Mouse (Mus musculus): Measurements from ENCODE around the gene Palld. TPM values are rescaled to one million over a fixed set of nuclear protein-coding genes. Genes with fewer than 3 reads are reported as not detected.

Gene Palld
- polyA plus RNA-seq, 1 experiment from 2014 or later, result 83.1 TPM

GRCm38 (mm10) chr8:61651955-61652354 lies 250.5 kb downstream of the Palld start:
- Histone ChIP-seq H3K27ac (ENCODE audit: low read length) (no peak overlapping the region), H3K36me3 (ENCODE audit: control insufficient read depth, insufficient read depth, low read length) (no peaks in the 10 kb centered on the region), H3K4me2 (ENCODE audit: low read depth, low read length) (no peak overlapping the region), H3K4me3 (replicated peaks; ENCODE audit: low read length) (no peak overlapping the region), H3K4me1 (ENCODE audit: control insufficient read depth, insufficient read depth, low read length) (peaks cover 4% of the 10 kb centered on the region; the same call in 1 of the 2 replicates), H3K9me3 (replicated peaks; ENCODE audit: control insufficient read depth, low read length) (no peaks in the 10 kb centered on the region), H3K27me3 (ENCODE audit: control insufficient read depth, insufficient read depth, low read length) (no peaks in the 10 kb centered on the region), H3K9ac (ENCODE audit: low read length) (no peak overlapping the region)
- 41% methylated on average over 6 of the region's 6 CpGs for WGBS
- ATAC-seq (ENCODE audit: insufficient read depth, low FRiP score), result no peak; the same call in 1 of the 2 replicates

DNA sequence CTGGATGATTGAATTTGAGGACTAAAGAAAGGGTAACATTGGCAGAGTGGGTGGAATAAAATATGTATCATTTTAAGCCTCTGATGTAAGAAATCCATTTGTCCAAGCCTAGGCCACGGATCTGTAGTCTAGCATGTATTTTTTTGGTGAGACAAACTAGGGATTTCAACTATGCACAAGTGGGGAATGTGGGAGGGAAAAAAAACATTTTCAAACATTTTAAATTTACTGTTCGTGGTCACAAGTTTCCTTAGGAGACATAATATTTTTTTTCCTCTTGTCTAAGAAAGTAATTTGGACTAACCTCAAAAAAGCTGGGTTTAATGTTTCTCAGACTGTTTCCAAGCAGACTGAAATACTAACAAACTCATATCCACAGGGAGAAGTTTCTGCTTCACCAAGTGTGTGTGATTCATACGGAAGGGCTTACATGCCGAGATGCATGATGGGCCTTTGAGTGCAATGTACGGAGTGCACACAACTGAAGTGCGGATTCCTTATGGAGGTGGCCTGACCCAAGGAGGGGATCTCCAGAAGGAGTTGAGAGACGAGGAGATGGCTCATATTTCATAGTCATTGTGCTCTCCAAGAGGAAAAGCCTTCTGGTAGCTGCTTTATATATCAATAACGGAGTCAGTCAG lies 256.2 kb downstream of the Palld start:
- WGBS, result 58% methylated on average over 8 of the region's 8 CpGs
- no peaks in the 10 kb centered on the region for H3K9me3 ChIP-seq (replicated peaks; ENCODE audit: control insufficient read depth, low read length)
- no peaks in the 10 kb centered on the region for H3K36me3 ChIP-seq (ENCODE audit: control insufficient read depth, insufficient read depth, low read length)
- H3K4me1 ChIP-seq (ENCODE audit: control insufficient read depth, insufficient read depth, low read length), result 0 out of 2 replicates have a peak, but pooled peaks cover 4% of the 10 kb centered on the region
- H3K27me3 ChIP-seq (ENCODE audit: control insufficient read depth, insufficient read depth, low read length), result no peaks in the 10 kb centered on the region
- 0 out of 2 replicates have a peak overlapping the region, but pooled peaks have one; percentile 26 for H3K9ac ChIP-seq (ENCODE audit: low read length)
- H3K4me3 ChIP-seq (replicated peaks; ENCODE audit: low read length), result no peak overlapping the region
- no peak overlapping the region for H3K4me2 ChIP-seq (ENCODE audit: low read depth, low read length)
- peak; percentile 47; the same call in 1 of the 2 replicates for ATAC-seq (ENCODE audit: insufficient read depth, low FRiP score)
- H3K27ac ChIP-seq (ENCODE audit: low read length), result no peak overlapping the region

DNA sequence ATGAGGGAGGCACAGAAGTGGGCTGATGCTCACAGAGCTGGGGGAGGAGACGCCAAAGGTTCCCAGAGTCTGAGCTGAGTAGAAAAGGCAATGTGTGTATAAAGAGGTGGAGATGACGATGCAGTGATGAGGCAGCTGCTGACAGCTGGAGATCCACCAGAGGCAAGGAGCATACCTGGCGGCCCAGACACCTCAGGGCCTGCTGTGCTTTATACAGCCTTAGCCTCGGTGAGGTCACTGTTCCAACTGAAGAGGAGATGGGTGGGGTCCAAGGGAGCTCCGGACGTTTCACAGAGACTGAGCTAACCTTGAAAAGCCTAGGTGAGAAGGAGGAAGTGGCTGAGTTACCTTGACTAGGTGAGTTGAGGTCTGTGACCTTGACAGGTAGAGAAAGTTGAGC lies 256.8 kb downstream of the Palld start:
- Histone ChIP-seq H3K4me2 (ENCODE audit: low read depth, low read length) (no peak overlapping the region), H3K27me3 (ENCODE audit: control insufficient read depth, insufficient read depth, low read length) (no peaks in the 10 kb centered on the region), H3K27ac (ENCODE audit: low read length) (no peak overlapping the region), H3K36me3 (ENCODE audit: control insufficient read depth, insufficient read depth, low read length) (no peaks in the 10 kb centered on the region), H3K9me3 (replicated peaks; ENCODE audit: control insufficient read depth, low read length) (no peaks in the 10 kb centered on the region), H3K4me3 (replicated peaks; ENCODE audit: low read length) (no peak overlapping the region), H3K9ac (ENCODE audit: low read length) (no peak overlapping the region), H3K4me1 (ENCODE audit: control insufficient read depth, insufficient read depth, low read length) (0 out of 2 replicates have a peak, but pooled peaks cover 4% of the 10 kb centered on the region)
- ATAC-seq (ENCODE audit: insufficient read depth, low FRiP score), result no peak
- 71% methylated on average over 6 of the region's 6 CpGs for WGBS

- no peak overlapping the region for H3K4me3 ChIP-seq (replicated peaks; ENCODE audit: low read length)
- no peaks in the 10 kb centered on the region for H3K9me3 ChIP-seq (replicated peaks; ENCODE audit: control insufficient read depth, low read length)
- WGBS, result 57% methylated on average over 3 of the region's 3 CpGs
- no peak overlapping the region for H3K27ac ChIP-seq (ENCODE audit: low read length)
- no peaks in the 10 kb centered on the region for H3K27me3 ChIP-seq (ENCODE audit: control insufficient read depth, insufficient read depth, low read length)
- no peak for ATAC-seq (ENCODE audit: insufficient read depth, low FRiP score)
- H3K4me2 ChIP-seq (ENCODE audit: low read depth, low read length), result no peak overlapping the region
- H3K36me3 ChIP-seq (ENCODE audit: control insufficient read depth, insufficient read depth, low read length), result no peaks in the 10 kb centered on the region
- H3K9ac ChIP-seq (ENCODE audit: low read length), result no peak overlapping the region
- H3K4me1 ChIP-seq (ENCODE audit: control insufficient read depth, insufficient read depth, low read length), result peaks cover 14% of the 10 kb centered on the region; the same call in 1 of the 2 replicates
Observed at GRCm38 (mm10) chr8:61643215-61643614, 259.3 kb downstream of the Palld start.

DNA sequence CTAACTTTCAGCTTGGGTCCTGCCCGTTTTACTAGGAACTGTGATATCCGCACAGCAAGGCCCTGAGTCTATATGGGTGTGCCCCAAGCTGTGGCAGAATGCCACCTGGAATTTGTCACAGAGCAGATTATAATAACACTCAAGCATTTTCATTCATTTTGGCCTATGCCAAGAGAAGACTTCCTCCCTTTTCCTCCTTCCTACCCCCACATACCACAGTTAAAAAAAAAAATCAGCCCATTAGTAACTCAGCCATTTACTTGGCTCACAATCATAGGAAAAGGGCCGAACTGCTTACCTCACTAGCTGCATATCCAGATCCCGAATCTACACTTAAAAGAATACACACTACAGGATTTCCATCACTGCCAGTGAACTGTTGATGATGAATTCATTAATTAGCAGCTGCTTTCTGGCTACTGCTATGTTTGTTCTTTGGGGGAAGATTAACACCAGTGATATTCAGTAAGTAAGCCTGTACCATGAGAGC lies 260.1 kb downstream of the Palld start:
- peaks cover 14% of the 10 kb centered on the region; the same call in 1 of the 2 replicates for H3K4me1 ChIP-seq (ENCODE audit: control insufficient read depth, insufficient read depth, low read length)
- no peaks in the 10 kb centered on the region for H3K36me3 ChIP-seq (ENCODE audit: control insufficient read depth, insufficient read depth, low read length)
- no peak; the same call in 1 of the 2 replicates for ATAC-seq (ENCODE audit: insufficient read depth, low FRiP score)
- no peaks in the 10 kb centered on the region for H3K9me3 ChIP-seq (replicated peaks; ENCODE audit: control insufficient read depth, low read length)
- H3K4me3 ChIP-seq (replicated peaks; ENCODE audit: low read length), result no peak overlapping the region
- 42% methylated on average over 4 of the region's 4 CpGs for WGBS
- H3K9ac ChIP-seq (ENCODE audit: low read length), result no peak overlapping the region
- H3K4me2 ChIP-seq (ENCODE audit: low read depth, low read length), result no peak overlapping the region
- no peaks in the 10 kb centered on the region for H3K27me3 ChIP-seq (ENCODE audit: control insufficient read depth, insufficient read depth, low read length)
- H3K27ac ChIP-seq (ENCODE audit: low read length), result no peak overlapping the region; the same call in 1 of the 2 replicates

DNA sequence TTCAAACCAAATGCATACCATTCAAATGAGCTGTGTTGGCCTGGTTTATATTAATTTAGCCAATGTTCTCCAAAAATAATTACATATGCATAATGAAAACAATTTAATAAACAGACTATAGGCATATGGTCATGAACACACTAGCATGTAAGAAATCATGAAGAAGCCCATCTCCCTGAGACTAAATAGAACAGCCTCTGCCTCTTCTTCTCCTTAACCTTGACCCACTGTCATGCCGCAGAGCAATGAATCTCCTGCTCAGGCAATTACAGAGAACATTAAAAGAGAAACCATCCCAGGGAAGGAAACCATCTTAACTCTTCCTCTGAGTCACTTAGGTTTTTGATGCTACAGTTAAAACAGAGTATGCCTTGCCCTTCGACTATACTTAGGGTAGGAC lies 262.9 kb downstream of the Palld start:
- Histone ChIP-seq H3K4me3 (replicated peaks; ENCODE audit: low read length) (no peak overlapping the region), H3K9me3 (replicated peaks; ENCODE audit: control insufficient read depth, low read length) (no peaks in the 10 kb centered on the region), H3K27ac (ENCODE audit: low read length) (peak overlapping the region; percentile 60), H3K36me3 (ENCODE audit: control insufficient read depth, insufficient read depth, low read length) (no peaks in the 10 kb centered on the region), H3K27me3 (ENCODE audit: control insufficient read depth, insufficient read depth, low read length) (no peaks in the 10 kb centered on the region), H3K4me2 (ENCODE audit: low read depth, low read length) (no peak overlapping the region), H3K4me1 (ENCODE audit: control insufficient read depth, insufficient read depth, low read length) (peaks cover 14% of the 10 kb centered on the region; the same call in 1 of the 2 replicates), H3K9ac (ENCODE audit: low read length) (no peak overlapping the region)
- WGBS, result 72% methylated on average over 2 of the region's 2 CpGs
- no peak for ATAC-seq (ENCODE audit: insufficient read depth, low FRiP score)

- H3K36me3 ChIP-seq (ENCODE audit: control insufficient read depth, insufficient read depth, low read length), result no peaks in the 10 kb centered on the region
- peaks cover 14% of the 10 kb centered on the region; the same call in 1 of the 2 replicates for H3K4me1 ChIP-seq (ENCODE audit: control insufficient read depth, insufficient read depth, low read length)
- no peaks in the 10 kb centered on the region for H3K27me3 ChIP-seq (ENCODE audit: control insufficient read depth, insufficient read depth, low read length)
- no peak overlapping the region for H3K4me3 ChIP-seq (replicated peaks; ENCODE audit: low read length)
- no peak overlapping the region for H3K9ac ChIP-seq (ENCODE audit: low read length)
- H3K27ac ChIP-seq (ENCODE audit: low read length), result peak overlapping the region; percentile 80
- no peaks in the 10 kb centered on the region for H3K9me3 ChIP-seq (replicated peaks; ENCODE audit: control insufficient read depth, low read length)
- H3K4me2 ChIP-seq (ENCODE audit: low read depth, low read length), result no peak overlapping the region
- peak; percentile 78 for ATAC-seq (ENCODE audit: insufficient read depth, low FRiP score)
- 25% methylated on average over 3 of the region's 3 CpGs for WGBS
Observed at GRCm38 (mm10) chr8:61639008-61639407, 263.5 kb downstream of the Palld start.

- Histone ChIP-seq H3K27me3 (ENCODE audit: control insufficient read depth, insufficient read depth, low read length) (no peaks in the 10 kb centered on the region), H3K9ac (ENCODE audit: low read length) (no peak overlapping the region), H3K9me3 (replicated peaks; ENCODE audit: control insufficient read depth, low read length) (no peaks in the 10 kb centered on the region), H3K4me2 (ENCODE audit: low read depth, low read length) (no peak overlapping the region), H3K27ac (ENCODE audit: low read length) (peak overlapping the region; percentile 80; the same call in 1 of the 2 replicates), H3K4me1 (ENCODE audit: control insufficient read depth, insufficient read depth, low read length) (peaks cover 14% of the 10 kb centered on the region; the same call in 1 of the 2 replicates), H3K36me3 (ENCODE audit: control insufficient read depth, insufficient read depth, low read length) (no peaks in the 10 kb centered on the region), H3K4me3 (replicated peaks; ENCODE audit: low read length) (no peak overlapping the region)
- ATAC-seq (ENCODE audit: insufficient read depth, low FRiP score), result no peak
- WGBS, result 74% methylated on average over 4 of the region's 4 CpGs
Observed at GRCm38 (mm10) chr8:61637736-61638135, 264.8 kb downstream of the Palld start.

- Histone ChIP-seq H3K4me3 (replicated peaks; ENCODE audit: low read length) (no peak overlapping the region), H3K27ac (ENCODE audit: low read length) (no peak overlapping the region), H3K9ac (ENCODE audit: low read length) (no peak overlapping the region), H3K9me3 (replicated peaks; ENCODE audit: control insufficient read depth, low read length) (no peaks in the 10 kb centered on the region), H3K4me1 (ENCODE audit: control insufficient read depth, insufficient read depth, low read length) (peaks cover 9% of the 10 kb centered on the region; the same call in 1 of the 2 replicates), H3K36me3 (ENCODE audit: control insufficient read depth, insufficient read depth, low read length) (no peaks in the 10 kb centered on the region), H3K4me2 (ENCODE audit: low read depth, low read length) (no peak overlapping the region), H3K27me3 (ENCODE audit: control insufficient read depth, insufficient read depth, low read length) (no peaks in the 10 kb centered on the region)
- WGBS, result 75% methylated on average over 1 of the region's 1 CpGs
- ATAC-seq (ENCODE audit: insufficient read depth, low FRiP score), result no peak
Observed at GRCm38 (mm10) chr8:61634811-61635210, 267.7 kb downstream of the Palld start.

Data from stomach, embryonic 16.5 days (tissue).